Mouse (Mus musculus) heart, adult 2 months (tissue): ENCODE results near the gene Tex30. TPM values are rescaled to one million over a fixed set of nuclear protein-coding genes. Genes with fewer than 3 reads are reported as not detected.
A peak's percentile ranks its signal among the peaks of the same experiment; 100 is the strongest.

Experiments
- DNase-seq, 2 experiments: peaks; one replicate each; pipeline ENCODE4 v3.0.0; 2021
- H3K27ac ChIP-seq: fragments of 200-600 bp; 2 replicates; pipeline ENCODE4 v1.8.1; 2022
- H3K27me3 ChIP-seq: fragments of 200-500 bp; 2 replicates; pipeline ENCODE4 v1.6.1; 2012; ENCODE audit warnings: mild to moderate bottlenecking, low read length, inconsistent platforms, mixed read lengths; ENCODE audit not compliant: control insufficient read depth, insufficient read depth
- H3K36me3 ChIP-seq: fragments of 200-500 bp; 2 replicates; pipeline ENCODE4 v1.6.1; 2012; ENCODE audit warnings: low read length, inconsistent platforms; ENCODE audit not compliant: control insufficient read depth, insufficient read depth
- H3K4me1 ChIP-seq: fragments of 200-500 bp; 2 replicates; pipeline ENCODE4 v1.6.1; 2011; ENCODE audit warnings: low read length; ENCODE audit not compliant: control insufficient read depth, insufficient read depth
- H3K4me3 ChIP-seq: fragments of 200-600 bp; 2 replicates; pipeline ENCODE4 v1.8.1; 2022
- H3K79me2 ChIP-seq: fragments of 200-500 bp; replicated peaks from 2 replicates; pipeline ENCODE4 v1.6.1; 2012; ENCODE audit warnings: mild to moderate bottlenecking, inconsistent platforms, low read length, moderate library complexity, mixed read lengths; ENCODE audit not compliant: control insufficient read depth, insufficient read depth
- H3K9ac ChIP-seq: fragments of 200-500 bp; 2 replicates; pipeline ENCODE4 v1.6.1; 2012; ENCODE audit warnings: low read depth, mild to moderate bottlenecking, control low read depth, inconsistent platforms, low read length, mixed read lengths
- CTCF ChIP-seq: fragments of 200-600 bp; IDR thresholded peaks from 2 replicates; pipeline ENCODE4 v1.8.1; 2022; ENCODE audit warnings: antibody characterized with exemption, mild to moderate bottlenecking, moderate library complexity
- EP300 ChIP-seq: fragments of 200-500 bp; IDR thresholded peaks from 2 replicates; pipeline ENCODE4 v1.6.1; 2011; ENCODE audit warnings: low read depth, low read length, control low read depth; ENCODE audit not compliant: insufficient read depth
- POLR2A ChIP-seq: fragments of 200-500 bp; IDR thresholded peaks from 2 replicates; pipeline ENCODE4 v1.6.1; 2011; ENCODE audit warnings: mild to moderate bottlenecking, low read depth, low read length, control low read depth; ENCODE audit not compliant: insufficient read depth
- WGBS: fragments of 180-500 bp; shearing (Covaris S2); methylation state at CpG from one replicate; pipeline ENCODE4 v1.1.7; 2018; 5-methylcytosine and 5-hydroxymethylcytosine counted together
- intact Hi-C: fragments of 180-260 bp; cut with DNase I; formaldehyde crosslinking; loops from one replicate; pipeline ENCODE4 v1.15.1; 2025
- long read RNA-seq: library from polyadenylated mRNA; stranded (forward); transcript quantifications from one replicate; pipeline ENCODE4 v2.0.0, GENCODE M21; 2021
- polyA plus RNA-seq: library from polyadenylated mRNA; depleted of rRNA; stranded (reverse); fragments of >200 nt; gene quantifications from 2 replicates; pipeline ENCODE4 v1.2.3, GENCODE M21; 2012; rRNA removed
- total RNA-seq, 2 experiments: library from RNA; stranded (reverse); gene quantifications; 2 replicates each; pipeline ENCODE4 v1.2.3; 2021

Gene Tex30
- total RNA-seq (1 to 10 TPM; 7.6 TPM), polyA plus RNA-seq (4.2 and 7.1 TPM in 2 replicates)
- long read RNA-seq, transcript Tex30-211 (6 exons, 960 nt) = major isoform, 6 of 9 reads
- long read RNA-seq, partial matches to known transcripts = 0 of 9 reads
- long read RNA-seq, other reads (novel, unspliced or antisense) = 3 of 9 reads

DNA sequence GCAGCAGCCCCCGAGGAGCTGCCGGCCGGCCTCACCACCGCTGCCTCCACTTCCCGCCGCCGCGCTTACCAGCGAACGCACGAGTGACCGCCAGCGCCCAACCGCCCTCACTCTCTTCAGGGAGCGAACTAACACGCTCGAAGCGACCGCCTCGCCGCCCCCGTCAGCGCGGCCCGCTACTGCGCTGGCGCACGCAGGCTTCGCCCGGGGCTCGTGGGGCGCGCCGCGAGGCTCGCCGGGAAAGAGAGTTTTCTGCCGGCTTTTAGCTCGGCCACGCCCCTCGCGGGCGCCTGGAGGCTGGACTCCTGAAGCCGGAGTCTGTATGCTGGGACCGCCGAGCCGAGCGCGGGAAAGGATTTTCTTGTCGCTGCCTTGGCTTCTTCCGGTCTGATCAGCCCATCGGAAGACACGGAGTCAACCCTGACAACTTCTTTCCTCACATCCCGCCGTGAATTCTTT lies at the start of gene Tex30:
Tex30 (minus strand) TSS at position 183 of the 459 bp plus-strand sequence.
- no peaks in the 10 kb centered on the region for H3K79me2 ChIP-seq
- no peaks in the 10 kb centered on the region for H3K27me3 ChIP-seq
- TF ChIP-seq EP300 (no peak), POLR2A (peak; percentile 71), CTCF (peak; percentile 36)
- no peaks in the 10 kb centered on the region for H3K36me3 ChIP-seq
- peak within 1 kb of the TSS; percentile 87 for H3K9ac ChIP-seq
- DNase-seq = peak; percentile 94 to 97
- H3K27ac ChIP-seq = peak within 1 kb of the TSS; percentile 79
- WGBS = 1% methylated on average over 55 of the region's 55 CpGs
- intact Hi-C loops = loop anchor here (1.0 to 10.0 kb wide), 5 partner anchors 18 to 1247 kb away; partner anchors contain the start of genes AI597479, Ercc5, Mrps9 and Tgfbrap1
- no peaks in the 10 kb centered on the region; the same call in 1 of the 2 replicates for H3K4me1 ChIP-seq
- peak within 1 kb of the TSS; percentile 83 for H3K4me3 ChIP-seq

DNA sequence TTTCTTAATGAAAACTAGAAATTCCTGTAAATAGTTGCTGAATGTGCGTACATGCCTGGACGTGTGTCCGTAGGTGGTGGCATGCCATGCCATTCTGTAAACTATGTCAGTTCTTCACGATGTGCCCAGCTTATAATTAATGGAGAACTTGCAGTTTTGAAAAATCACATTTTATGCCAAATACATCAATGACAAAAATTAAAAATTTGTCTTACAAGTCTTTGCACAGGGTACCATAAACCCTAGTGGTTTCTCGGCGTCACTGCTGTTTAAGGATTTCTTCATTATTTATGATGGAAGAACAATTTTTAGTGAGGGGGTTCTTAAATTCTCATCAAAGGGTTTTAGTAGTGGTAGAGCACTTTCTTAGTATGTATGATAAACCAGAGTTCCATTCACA lies 46.5 kb upstream of the Tex30 start:
- H3K9ac ChIP-seq = no peak overlapping the region
- no peak for TF ChIP-seq EP300
- no peak for TF ChIP-seq POLR2A
- TF ChIP-seq CTCF = peak; percentile 59
- intact Hi-C loops = loop anchor here (10.0 kb wide), 1 partner anchor 1646 kb away; the partner anchor contains the start of gene Wdr75
- 0 out of 2 replicates have a peak, but pooled peaks cover 1% of the 10 kb centered on the region for H3K4me1 ChIP-seq
- 38% methylated on average over 6 of the region's 6 CpGs for WGBS
- no peak for DNase-seq
- no peaks in the 10 kb centered on the region for H3K27me3 ChIP-seq
- H3K79me2 ChIP-seq = no peaks in the 10 kb centered on the region
- H3K4me3 ChIP-seq = peak overlapping the region; percentile 96
- H3K36me3 ChIP-seq = no peaks in the 10 kb centered on the region
- H3K27ac ChIP-seq = no peak overlapping the region

DNA sequence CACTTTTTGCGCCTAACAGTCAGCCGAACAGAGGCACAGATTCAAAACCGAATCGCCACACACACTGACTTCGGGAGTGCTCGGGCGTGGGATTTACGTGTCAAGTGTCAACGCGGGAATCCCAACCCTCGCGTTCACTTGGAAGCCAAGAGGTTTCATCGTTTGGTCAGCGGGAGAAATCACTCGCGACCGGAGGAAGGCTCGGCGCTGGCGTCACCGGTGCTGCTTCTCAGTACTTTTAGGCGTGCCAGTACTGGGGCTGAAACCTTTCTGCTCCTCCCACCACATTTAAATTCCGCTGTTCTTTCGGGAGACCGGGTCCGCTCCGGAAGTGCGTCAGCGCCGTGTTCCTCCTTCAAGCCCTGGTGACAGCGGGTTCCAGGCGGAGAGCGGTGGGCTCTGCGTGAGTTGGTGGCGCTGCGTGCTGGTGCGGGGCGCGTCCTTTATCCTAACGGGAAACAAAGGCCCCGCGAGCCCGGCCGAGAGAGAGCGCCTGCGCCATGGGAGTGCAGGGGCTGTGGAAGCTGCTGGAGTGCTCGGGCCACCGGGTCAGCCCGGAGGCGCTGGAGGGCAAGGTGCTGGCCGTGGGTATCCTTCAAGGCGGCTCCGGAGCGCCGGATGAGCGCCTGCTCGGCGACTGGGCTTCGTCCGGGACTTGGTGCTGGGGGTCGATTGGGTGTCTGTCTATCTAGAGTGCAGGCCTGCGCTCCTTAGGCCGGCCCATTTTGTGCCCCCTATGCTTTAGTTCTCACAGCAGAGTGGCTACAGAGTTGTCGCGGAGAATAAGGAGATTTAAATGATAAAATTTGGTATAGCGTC lies 45.5 kb upstream of the Tex30 start, which contains the start of gene Ercc5:
Ercc5 (plus strand) TSS at position 182 of the 819 bp plus-strand sequence.
- H3K4me1 ChIP-seq = 0 out of 2 replicates have a peak, but pooled peaks cover 1% of the 10 kb centered on the region
- H3K27me3 ChIP-seq = no peaks in the 10 kb centered on the region
- peak; percentile 87 to 92 for DNase-seq
- peak within 1 kb of the TSS; percentile 84 for H3K9ac ChIP-seq
- under 1% methylated on average over 66 of the region's 66 CpGs for WGBS
- H3K79me2 ChIP-seq = no peaks in the 10 kb centered on the region
- H3K4me3 ChIP-seq = peak within 1 kb of the TSS; percentile 96
- intact Hi-C loops = loop anchor here (2.0 to 10.0 kb wide), 3 partner anchors 27 to 1647 kb away; partner anchors contain the start of genes Tex30 and Wdr75
- H3K27ac ChIP-seq = peak within 1 kb of the TSS; percentile 93
- no peaks in the 10 kb centered on the region for H3K36me3 ChIP-seq
- peak; percentile 91 for TF ChIP-seq POLR2A
- 0 out of 2 replicates have a peak, but pooled peaks have one; percentile 5 for TF ChIP-seq CTCF
- peak; percentile 64; the same call in 1 of the 2 replicates for TF ChIP-seq EP300

DNA sequence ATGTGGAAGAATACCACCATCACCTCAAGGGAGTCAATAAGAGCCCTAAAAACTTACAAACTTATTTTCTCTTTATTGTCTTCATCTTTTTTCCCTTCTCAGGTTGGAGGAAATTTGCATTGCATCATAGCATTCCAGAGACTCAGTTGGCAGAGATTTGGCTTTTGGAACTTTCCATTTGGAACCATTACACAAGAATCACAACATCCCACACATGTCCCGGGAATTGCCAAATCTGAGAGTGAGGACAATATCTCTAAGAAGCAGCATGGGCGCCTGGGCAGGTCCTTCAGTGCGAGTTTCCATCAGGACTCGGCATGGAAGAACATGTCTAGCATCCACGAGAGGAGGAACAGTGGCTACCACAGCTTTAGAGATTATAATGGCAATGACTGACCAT lies 40.5 kb upstream of the Tex30 start:
- Histone ChIP-seq H3K4me3 (no peak overlapping the region), H3K4me1 (no peaks in the 10 kb centered on the region), H3K36me3 (no peaks in the 10 kb centered on the region), H3K27ac (no peak overlapping the region), H3K27me3 (no peaks in the 10 kb centered on the region), H3K9ac (no peak overlapping the region), H3K79me2 (no peaks in the 10 kb centered on the region)
- DNase-seq = no peak
- intact Hi-C loops = loop anchor here (10.0 kb wide), 1 partner anchor 1652 kb away; the partner anchor contains the start of gene Wdr75
- TF ChIP-seq EP300 (no peak), CTCF (no peak), POLR2A (no peak)
- WGBS = 70% methylated on average over 5 of the region's 5 CpGs

DNA sequence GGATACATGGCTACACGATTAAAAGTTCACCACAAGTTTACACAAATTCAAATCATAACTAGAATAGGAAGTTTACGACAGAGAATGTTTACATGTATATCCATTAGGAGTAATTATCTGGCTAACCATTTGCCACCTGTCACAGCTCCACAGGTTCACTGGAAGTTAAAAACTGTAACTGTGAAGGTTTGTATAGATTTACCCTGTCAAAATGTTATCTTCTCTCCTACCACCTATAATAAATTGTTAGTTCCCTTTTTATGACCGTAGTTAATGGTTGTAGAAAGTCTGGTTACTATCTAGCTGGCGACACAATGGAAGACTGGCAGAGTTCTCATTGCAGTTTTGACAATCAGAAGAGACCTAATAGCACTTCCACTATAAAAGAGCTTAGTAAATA lies 38.0 kb upstream of the Tex30 start:
- intact Hi-C loops = loop anchor here (10.0 kb wide), 1 partner anchor 1655 kb away; the partner anchor contains the start of gene Wdr75
- no peak overlapping the region for H3K4me3 ChIP-seq
- 88% methylated on average over 4 of the region's 4 CpGs for WGBS
- no peak for DNase-seq
- TF ChIP-seq CTCF (no peak), POLR2A (no peak), EP300 (no peak)
- no peaks in the 10 kb centered on the region for H3K79me2 ChIP-seq
- no peaks in the 10 kb centered on the region for H3K4me1 ChIP-seq
- no peak overlapping the region for H3K9ac ChIP-seq
- no peaks in the 10 kb centered on the region for H3K27me3 ChIP-seq
- no peaks in the 10 kb centered on the region for H3K36me3 ChIP-seq
- H3K27ac ChIP-seq = no peak overlapping the region
